Mouse (Mus musculus) hindbrain, embryonic 12.5 days (tissue): ENCODE results near the gene Rasa4. TPM values are rescaled to one million over a fixed set of nuclear protein-coding genes. Genes with fewer than 3 reads are reported as not detected.

ENCODE experiments used
- ATAC-seq: fragments of 200-750 bp; cut with Nextera tagmentation; 2 replicates; pipeline ENCODE4 v1.8.0; 2017; ENCODE audit warnings: moderate TSS enrichment; ENCODE audit not compliant: low FRiP score
- H3K27ac ChIP-seq: fragments of 300-500 bp; sonication (generic); 2 replicates; pipeline ENCODE4 v1.5.1; 2016; ENCODE audit warnings: mild to moderate bottlenecking
- H3K27me3 ChIP-seq: fragments of 300-500 bp; sonication (generic); 2 replicates; pipeline ENCODE4 v1.6.1; 2016; ENCODE audit warnings: mild to moderate bottlenecking
- H3K36me3 ChIP-seq: fragments of 300-500 bp; sonication (generic); 2 replicates; pipeline ENCODE4 v1.6.1; 2016; ENCODE audit warnings: mild to moderate bottlenecking
- H3K4me1 ChIP-seq: fragments of 300-500 bp; sonication (generic); 2 replicates; pipeline ENCODE4 v1.6.1; 2016
- H3K4me2 ChIP-seq: fragments of 300-500 bp; sonication (generic); replicated peaks from 2 replicates; pipeline ENCODE4 v1.6.1; 2016; ENCODE audit warnings: mild to moderate bottlenecking
- H3K4me3 ChIP-seq: fragments of 300-500 bp; sonication (generic); 2 replicates; pipeline ENCODE4 v1.5.1; 2016; ENCODE audit warnings: mild to moderate bottlenecking
- H3K9ac ChIP-seq: fragments of 300-500 bp; sonication (generic); 2 replicates; pipeline ENCODE4 v1.6.1; 2016; ENCODE audit warnings: mild to moderate bottlenecking, moderate library complexity
- H3K9me3 ChIP-seq: fragments of 300-500 bp; sonication (generic); replicated peaks from 2 replicates; pipeline ENCODE4 v1.6.1; 2016; ENCODE audit warnings: mild to moderate bottlenecking
- WGBS: fragments of 180-500 bp; shearing (Covaris S2); methylation state at CpG from one replicate; pipeline ENCODE4 v1.1.7; 2016; 5-methylcytosine and 5-hydroxymethylcytosine counted together
- polyA plus RNA-seq: library from polyadenylated mRNA; unstranded; fragments of >200 nt; fragmentation: Nextera tagmentation; extraction: Ambion mirVana; gene quantifications from 2 replicates; pipeline ENCODE4 v1.2.1, GENCODE M21; 2016

The Rasa4 gene
- polyA plus RNA-seq, 1 experiment from 2014 or later: 12.5 TPM

DNA sequence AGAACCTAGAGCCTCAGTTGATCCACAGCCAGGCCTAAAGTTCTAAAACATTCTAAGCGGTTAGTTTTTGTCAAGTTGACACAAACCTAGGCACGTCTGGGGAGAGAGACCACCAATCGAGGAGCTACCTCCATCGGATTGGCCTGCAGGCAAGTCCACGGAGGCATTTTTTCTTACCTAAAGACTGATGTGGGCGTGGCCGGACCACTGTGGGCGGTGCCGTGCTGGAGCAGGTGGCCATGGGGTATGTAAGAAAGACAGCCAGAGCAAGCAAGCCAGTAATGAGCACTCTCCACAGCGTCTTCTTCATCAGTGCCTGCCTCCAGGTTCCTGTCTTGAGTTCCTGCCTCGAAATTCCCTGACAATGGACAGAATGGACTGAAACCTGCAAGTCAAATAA is 10.2 kb upstream of the Rasa4 start:
- WGBS: 65% methylated on average over 11 of the region's 11 CpGs
- H3K27me3 ChIP-seq: no peaks in the 10 kb centered on the region; the same call in 1 of the 2 replicates
- no peak overlapping the region for H3K4me2 ChIP-seq
- no peak overlapping the region for H3K4me3 ChIP-seq
- no peak overlapping the region for H3K9ac ChIP-seq
- H3K4me1 ChIP-seq: no peaks in the 10 kb centered on the region; the same call in 1 of the 2 replicates
- no peak overlapping the region for H3K27ac ChIP-seq
- ATAC-seq: no peak
- H3K36me3 ChIP-seq: no peaks in the 10 kb centered on the region
- H3K9me3 ChIP-seq: no peaks in the 10 kb centered on the region

DNA sequence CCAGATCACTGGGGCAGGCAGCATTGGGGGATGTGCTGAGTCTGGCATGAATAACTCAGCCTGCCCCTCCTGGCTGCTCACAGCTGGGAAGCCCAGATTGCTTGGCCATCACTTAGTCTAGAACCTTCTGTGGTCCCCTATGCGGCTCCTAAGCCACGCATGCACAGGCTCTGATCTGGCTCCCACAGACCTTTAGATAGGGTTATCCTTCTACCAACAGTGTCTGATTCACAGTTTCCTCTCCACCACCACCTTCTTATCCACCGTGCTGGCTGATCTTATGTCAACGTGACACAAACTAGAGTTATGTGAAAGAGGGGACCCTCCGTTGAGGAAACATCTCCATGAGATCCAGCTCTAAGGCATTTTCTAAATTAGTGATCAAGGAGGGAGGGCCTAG is 8.6 kb upstream of the Rasa4 start:
- ATAC-seq: no peak
- H3K9ac ChIP-seq: no peak overlapping the region

GRCm38 (mm10) chr5:136076284-136076683 is 7.4 kb upstream of the Rasa4 start:
- Histone ChIP-seq H3K4me2 (no peak overlapping the region), H3K27me3 (no peaks in the 10 kb centered on the region), H3K27ac (no peak overlapping the region), H3K36me3 (no peaks in the 10 kb centered on the region), H3K9ac (no peak overlapping the region), H3K9me3 (no peaks in the 10 kb centered on the region), H3K4me1 (no peaks in the 10 kb centered on the region; the same call in 1 of the 2 replicates), H3K4me3 (no peak overlapping the region)
- ATAC-seq: no peak
- 50% methylated on average over 7 of the region's 7 CpGs for WGBS

More for the DNA sequence above, 8.6 kb upstream of the Rasa4 start:
- whole genome bisulfite sequencing: 94% methylated on average over 5 of the region's 5 CpGs
- Histone ChIP-seq H3K4me1 (no peaks in the 10 kb centered on the region; the same call in 1 of the 2 replicates), H3K27me3 (no peaks in the 10 kb centered on the region), H3K4me3 (no peak overlapping the region), H3K27ac (no peak overlapping the region), H3K36me3 (no peaks in the 10 kb centered on the region), H3K4me2 (no peak overlapping the region), H3K9me3 (no peaks in the 10 kb centered on the region)

DNA sequence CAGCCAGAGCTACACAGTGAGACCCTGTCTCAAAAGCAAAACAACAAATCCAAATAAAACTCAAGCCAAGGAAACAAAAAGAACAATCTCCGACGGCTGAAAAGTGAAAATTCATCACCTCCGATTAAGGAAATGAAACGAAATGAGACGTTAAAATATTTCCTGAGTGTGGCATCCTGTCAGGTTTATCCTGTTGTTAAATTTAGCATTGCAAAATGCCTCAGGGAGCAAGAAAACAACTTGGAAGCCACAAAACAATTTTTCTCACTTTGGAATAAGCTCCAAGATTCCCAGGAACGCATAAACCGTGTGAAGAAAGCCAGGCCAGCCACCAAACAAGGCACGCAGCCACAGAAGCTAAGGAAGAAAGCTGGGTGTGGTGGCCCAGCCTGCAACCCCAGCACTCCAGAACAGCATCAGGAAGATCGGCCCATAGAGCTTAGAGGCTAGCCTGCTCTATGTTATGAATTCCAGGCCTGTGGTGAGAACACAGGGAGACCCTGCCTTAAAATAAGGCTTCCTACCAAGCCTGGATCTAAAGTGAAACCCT is 6.6 kb upstream of the Rasa4 start:
- WGBS: 89% methylated on average over 9 of the region's 9 CpGs

GRCm38 (mm10) chr5:136078136-136078535 is 5.6 kb upstream of the Rasa4 start:
- ATAC-seq: no peak
- no peak overlapping the region for H3K9ac ChIP-seq
- no peak overlapping the region for H3K27ac ChIP-seq
- no peaks in the 10 kb centered on the region for H3K27me3 ChIP-seq
- no peak overlapping the region for H3K4me2 ChIP-seq
- WGBS: 90% methylated on average over 5 of the region's 5 CpGs
- H3K9me3 ChIP-seq: no peaks in the 10 kb centered on the region
- no peaks in the 10 kb centered on the region for H3K36me3 ChIP-seq
- H3K4me1 ChIP-seq: no peaks in the 10 kb centered on the region; the same call in 1 of the 2 replicates
- H3K4me3 ChIP-seq: no peak overlapping the region

More for the DNA sequence above, 6.6 kb upstream of the Rasa4 start:
- no peaks in the 10 kb centered on the region for H3K36me3 ChIP-seq
- no peak overlapping the region for H3K4me2 ChIP-seq
- no peaks in the 10 kb centered on the region; the same call in 1 of the 2 replicates for H3K4me1 ChIP-seq
- H3K9me3 ChIP-seq: no peaks in the 10 kb centered on the region
- no peak for ATAC-seq
- H3K27me3 ChIP-seq: no peaks in the 10 kb centered on the region
- H3K4me3 ChIP-seq: no peak overlapping the region
- H3K27ac ChIP-seq: no peak overlapping the region
- H3K9ac ChIP-seq: no peak overlapping the region

- 77% methylated on average over 4 of the region's 4 CpGs for WGBS
Measured at GRCm38 (mm10) chr5:136082345-136082744, 1.4 kb upstream of the Rasa4 start.

GRCm38 (mm10) chr5:136084144-136084881 is 597 bp downstream of the Rasa4 start:
- H3K4me3 ChIP-seq: peak overlapping the region; percentile 48
- 2% methylated on average over 23 of the region's 23 CpGs for WGBS
- H3K27ac ChIP-seq: 0 out of 2 replicates have a peak overlapping the region, but pooled peaks have one; percentile 45
- no peaks in the 10 kb centered on the region for H3K36me3 ChIP-seq
- peaks cover 27% of the 10 kb centered on the region for H3K27me3 ChIP-seq
- no peaks in the 10 kb centered on the region for H3K9me3 ChIP-seq
- peak overlapping the region; percentile 69 for H3K4me2 ChIP-seq
- H3K4me1 ChIP-seq: peaks cover 17% of the 10 kb centered on the region
- ATAC-seq: peak; percentile 30
- peak overlapping the region; percentile 64 for H3K9ac ChIP-seq

More at GRCm38 (mm10) chr5:136082345-136082744, 1.4 kb upstream of the Rasa4 start:
- Histone ChIP-seq H3K9me3 (no peaks in the 10 kb centered on the region), H3K4me1 (peaks cover 17% of the 10 kb centered on the region), H3K4me3 (no peak overlapping the region), H3K27me3 (peaks cover 24% of the 10 kb centered on the region), H3K27ac (no peak overlapping the region), H3K36me3 (no peaks in the 10 kb centered on the region), H3K9ac (no peak overlapping the region), H3K4me2 (no peak overlapping the region)
- ATAC-seq: no peak

GRCm38 (mm10) chr5:136084891-136085651 is 1.4 kb downstream of the Rasa4 start:
- H3K4me3 ChIP-seq: peak overlapping the region; percentile 48
- WGBS: 5% methylated on average over 20 of the region's 21 CpGs
- peaks cover 29% of the 10 kb centered on the region for H3K27me3 ChIP-seq
- no peaks in the 10 kb centered on the region for H3K9me3 ChIP-seq
- H3K4me2 ChIP-seq: peak overlapping the region; percentile 69
- peak; percentile 47 for ATAC-seq
- peak overlapping the region; percentile 29; the same call in 1 of the 2 replicates for H3K9ac ChIP-seq
- peaks cover 17% of the 10 kb centered on the region for H3K4me1 ChIP-seq
- no peaks in the 10 kb centered on the region for H3K36me3 ChIP-seq
- H3K27ac ChIP-seq: peak overlapping the region; percentile 45; the same call in 1 of the 2 replicates

GRCm38 (mm10) chr5:136086290-136086689 is 2.6 kb downstream of the Rasa4 start:
- no peak overlapping the region for H3K9ac ChIP-seq
- no peak overlapping the region for H3K4me3 ChIP-seq
- no peak for ATAC-seq
- no peaks in the 10 kb centered on the region for H3K9me3 ChIP-seq
- H3K27me3 ChIP-seq: peaks cover 29% of the 10 kb centered on the region
- H3K27ac ChIP-seq: no peak overlapping the region
- 90% methylated on average over 8 of the region's 8 CpGs for WGBS
- H3K36me3 ChIP-seq: no peaks in the 10 kb centered on the region; the same call in 1 of the 2 replicates
- peaks cover 17% of the 10 kb centered on the region for H3K4me1 ChIP-seq
- no peak overlapping the region for H3K4me2 ChIP-seq

DNA sequence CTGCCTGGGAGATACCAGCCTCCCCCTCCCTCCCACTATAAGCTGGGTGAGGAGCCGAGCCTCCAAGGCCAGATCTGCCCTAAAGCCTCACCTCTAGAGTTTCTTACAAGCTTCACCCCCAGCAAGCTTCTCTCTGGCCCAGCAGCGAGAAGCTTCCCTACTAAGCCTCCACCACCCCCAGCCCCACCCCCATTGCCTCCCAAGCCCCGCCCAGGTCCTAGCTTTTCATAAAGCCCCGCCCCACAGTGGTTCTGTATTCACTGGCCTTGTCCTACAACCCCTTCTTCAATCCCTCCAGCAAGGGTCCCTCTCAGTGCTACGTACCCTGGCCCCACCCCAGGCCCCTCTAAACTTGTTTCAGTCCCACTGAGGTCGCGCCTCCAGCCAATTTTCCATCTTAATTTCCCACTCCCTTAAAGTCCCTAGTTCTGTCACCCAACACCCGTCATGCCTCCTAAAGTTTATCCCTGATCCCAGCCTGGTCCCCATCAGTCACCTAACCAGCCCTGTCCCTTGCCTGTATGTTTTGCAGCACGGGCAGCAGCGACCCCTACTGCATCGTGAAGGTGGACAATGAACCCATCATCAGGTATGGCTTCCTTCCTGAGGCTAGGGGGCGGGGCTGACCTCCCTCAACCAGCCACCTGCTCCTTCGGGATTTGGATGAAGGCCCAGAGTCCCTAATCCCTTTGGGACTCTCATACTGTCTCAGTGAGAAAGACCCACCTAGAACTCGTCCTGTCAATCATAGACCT is 5.3 kb downstream of the Rasa4 start:
- H3K9me3 ChIP-seq: no peaks in the 10 kb centered on the region
- no peak overlapping the region for H3K27ac ChIP-seq
- peaks cover 17% of the 10 kb centered on the region for H3K4me1 ChIP-seq
- peaks cover 32% of the 10 kb centered on the region for H3K27me3 ChIP-seq
- 16% methylated on average over 14 of the region's 14 CpGs for WGBS
- no peak overlapping the region for H3K4me3 ChIP-seq
- H3K9ac ChIP-seq: no peak overlapping the region
- H3K4me2 ChIP-seq: no peak overlapping the region
- ATAC-seq: no peak
- H3K36me3 ChIP-seq: no peaks in the 10 kb centered on the region; the same call in 1 of the 2 replicates

DNA sequence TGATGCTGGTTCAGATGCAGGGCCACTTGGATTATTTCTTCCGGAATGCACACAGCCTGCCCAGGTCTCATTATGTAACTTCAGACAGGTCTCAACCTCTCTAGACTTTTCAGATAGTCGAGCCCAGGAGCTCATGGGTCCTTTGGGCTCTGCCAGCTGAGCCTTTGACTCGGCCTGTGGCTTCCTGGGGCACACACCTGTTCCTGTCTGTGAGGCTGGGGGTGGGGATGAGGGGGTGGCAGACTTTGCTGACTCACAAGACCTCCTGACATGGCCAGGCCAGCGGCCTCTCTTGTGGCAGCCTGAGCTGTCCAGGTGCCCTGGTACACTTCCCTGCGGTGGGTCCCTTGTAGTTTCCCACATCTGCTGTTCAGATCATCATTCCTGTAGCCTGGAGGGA is 8.2 kb downstream of the Rasa4 start:
- Histone ChIP-seq H3K4me3 (no peak overlapping the region), H3K36me3 (no peaks in the 10 kb centered on the region; the same call in 1 of the 2 replicates), H3K9ac (no peak overlapping the region), H3K27ac (no peak overlapping the region), H3K4me1 (peaks cover 7% of the 10 kb centered on the region; the same call in 1 of the 2 replicates), H3K27me3 (peaks cover 8% of the 10 kb centered on the region), H3K4me2 (no peak overlapping the region), H3K9me3 (no peaks in the 10 kb centered on the region)
- no peak for ATAC-seq
- 63% methylated on average over 5 of the region's 5 CpGs for WGBS
